Mouse (Mus musculus) neural tube, embryonic 13.5 days (tissue): ENCODE results near the gene Eif3l. TPM values are rescaled to one million over a fixed set of nuclear protein-coding genes. Genes with fewer than 3 reads are reported as not detected.

Experiments
- ATAC-seq: fragments of 200-750 bp; cut with Nextera tagmentation; 2 replicates; pipeline ENCODE4 v1.8.0; 2017; ENCODE audit warnings: low read depth, mild to moderate bottlenecking, moderate TSS enrichment, moderate library complexity
- H3K27ac ChIP-seq: fragments of 300-500 bp; sonication (generic); replicated peaks from 2 replicates; pipeline ENCODE4 v1.5.1; 2015; ENCODE audit warnings: moderate library complexity, mild to moderate bottlenecking, inconsistent platforms
- H3K27me3 ChIP-seq: fragments of 300-500 bp; sonication (generic); 2 replicates; pipeline ENCODE4 v1.6.1; 2015; ENCODE audit warnings: mild to moderate bottlenecking, inconsistent platforms
- H3K36me3 ChIP-seq: fragments of 300-500 bp; sonication (generic); 2 replicates; pipeline ENCODE4 v1.6.1; 2015; ENCODE audit warnings: mild to moderate bottlenecking, inconsistent platforms
- H3K4me1 ChIP-seq: fragments of 300-500 bp; sonication (generic); replicated peaks from 2 replicates; pipeline ENCODE4 v1.6.1; 2015; ENCODE audit warnings: inconsistent platforms
- H3K4me2 ChIP-seq: fragments of 300-500 bp; sonication (generic); 2 replicates; pipeline ENCODE4 v1.6.1; 2015; ENCODE audit warnings: inconsistent platforms, mild to moderate bottlenecking, moderate library complexity
- H3K4me3 ChIP-seq: fragments of 300-500 bp; sonication (generic); 2 replicates; pipeline ENCODE4 v1.5.1; 2015; ENCODE audit warnings: mild to moderate bottlenecking, inconsistent platforms
- H3K9ac ChIP-seq: fragments of 300-500 bp; sonication (generic); 2 replicates; pipeline ENCODE4 v1.6.1; 2015; ENCODE audit warnings: moderate library complexity, mild to moderate bottlenecking, inconsistent platforms
- H3K9me3 ChIP-seq: fragments of 300-500 bp; sonication (generic); 2 replicates; pipeline ENCODE4 v1.6.1; 2016; ENCODE audit warnings: inconsistent platforms
- WGBS: fragments of 180-500 bp; shearing (Covaris S2); methylation state at CpG from one replicate; pipeline ENCODE4 v1.1.7; 2015; 5-methylcytosine and 5-hydroxymethylcytosine counted together
- polyA plus RNA-seq: library from polyadenylated mRNA; unstranded; fragments of >200 nt; fragmentation: Nextera tagmentation; extraction: Ambion mirVana; gene quantifications from 2 replicates; pipeline ENCODE4 v1.2.1, GENCODE M21; 2015

Gene Eif3l
- polyA plus RNA-seq, 1 experiment from 2014 or later = 185 TPM

DNA sequence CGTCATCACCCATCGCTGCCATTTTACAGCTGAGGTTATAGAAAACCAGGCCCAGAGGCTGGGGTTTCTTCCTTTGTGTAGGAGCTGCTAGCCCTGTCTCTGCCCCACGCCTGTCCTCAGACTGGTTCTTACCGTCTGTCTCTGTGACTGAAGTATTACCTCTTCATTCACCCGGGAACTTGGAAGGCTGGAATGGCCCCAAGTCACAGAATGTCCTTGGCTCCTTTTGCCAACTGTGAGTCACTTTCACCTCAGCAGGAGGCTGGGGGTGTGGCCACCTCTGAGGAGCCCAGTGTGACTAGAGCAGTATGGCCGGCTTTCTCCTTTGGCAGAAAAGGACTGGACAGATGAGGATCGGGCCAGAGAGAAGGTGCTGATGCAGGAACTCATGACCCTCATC, 56.5 kb downstream of the Eif3l start:
- Histone ChIP-seq H3K27me3 (no peaks in the 10 kb centered on the region), H3K36me3 (peaks cover 79% of the 10 kb centered on the region), H3K4me2 (no peak overlapping the region), H3K4me3 (no peak overlapping the region), H3K9ac (no peak overlapping the region), H3K27ac (no peak overlapping the region), H3K9me3 (no peaks in the 10 kb centered on the region), H3K4me1 (no peaks in the 10 kb centered on the region)
- 71% methylated on average over 7 of the region's 7 CpGs for WGBS
- ATAC-seq = no peak

- ATAC-seq = no peak
- no peak overlapping the region for H3K9ac ChIP-seq
- H3K4me1 ChIP-seq = no peaks in the 10 kb centered on the region
- no peak overlapping the region for H3K27ac ChIP-seq
- no peak overlapping the region for H3K4me2 ChIP-seq
- peaks cover 62% of the 10 kb centered on the region for H3K36me3 ChIP-seq
- H3K4me3 ChIP-seq = no peak overlapping the region
- no peaks in the 10 kb centered on the region for H3K9me3 ChIP-seq
- 84% methylated on average over 6 of the region's 6 CpGs for WGBS
- H3K27me3 ChIP-seq = no peaks in the 10 kb centered on the region
Measured at GRCm38 (mm10) chr15:79133191-79133661, 58.2 kb downstream of the Eif3l start.

- H3K4me3 ChIP-seq = no peak overlapping the region
- H3K9me3 ChIP-seq = no peaks in the 10 kb centered on the region
- no peak overlapping the region for H3K4me2 ChIP-seq
- peaks cover 51% of the 10 kb centered on the region for H3K36me3 ChIP-seq
- H3K4me1 ChIP-seq = no peaks in the 10 kb centered on the region
- WGBS = 82% methylated on average over 9 of the region's 9 CpGs
- no peak for ATAC-seq
- H3K9ac ChIP-seq = no peak overlapping the region
- no peaks in the 10 kb centered on the region for H3K27me3 ChIP-seq
- H3K27ac ChIP-seq = no peak overlapping the region
Measured at GRCm38 (mm10) chr15:79134496-79135270, 59.7 kb downstream of the Eif3l start.

- Histone ChIP-seq H3K9ac (no peak overlapping the region), H3K27me3 (no peaks in the 10 kb centered on the region), H3K9me3 (no peaks in the 10 kb centered on the region), H3K4me1 (peaks cover 4% of the 10 kb centered on the region), H3K27ac (no peak overlapping the region), H3K4me3 (no peak overlapping the region), H3K4me2 (no peak overlapping the region), H3K36me3 (peaks cover 44% of the 10 kb centered on the region)
- 82% methylated on average over 9 of the region's 9 CpGs for WGBS
- ATAC-seq = no peak; the same call in 1 of the 2 replicates
Measured at GRCm38 (mm10) chr15:79135332-79135731, 60.4 kb downstream of the Eif3l start.

DNA sequence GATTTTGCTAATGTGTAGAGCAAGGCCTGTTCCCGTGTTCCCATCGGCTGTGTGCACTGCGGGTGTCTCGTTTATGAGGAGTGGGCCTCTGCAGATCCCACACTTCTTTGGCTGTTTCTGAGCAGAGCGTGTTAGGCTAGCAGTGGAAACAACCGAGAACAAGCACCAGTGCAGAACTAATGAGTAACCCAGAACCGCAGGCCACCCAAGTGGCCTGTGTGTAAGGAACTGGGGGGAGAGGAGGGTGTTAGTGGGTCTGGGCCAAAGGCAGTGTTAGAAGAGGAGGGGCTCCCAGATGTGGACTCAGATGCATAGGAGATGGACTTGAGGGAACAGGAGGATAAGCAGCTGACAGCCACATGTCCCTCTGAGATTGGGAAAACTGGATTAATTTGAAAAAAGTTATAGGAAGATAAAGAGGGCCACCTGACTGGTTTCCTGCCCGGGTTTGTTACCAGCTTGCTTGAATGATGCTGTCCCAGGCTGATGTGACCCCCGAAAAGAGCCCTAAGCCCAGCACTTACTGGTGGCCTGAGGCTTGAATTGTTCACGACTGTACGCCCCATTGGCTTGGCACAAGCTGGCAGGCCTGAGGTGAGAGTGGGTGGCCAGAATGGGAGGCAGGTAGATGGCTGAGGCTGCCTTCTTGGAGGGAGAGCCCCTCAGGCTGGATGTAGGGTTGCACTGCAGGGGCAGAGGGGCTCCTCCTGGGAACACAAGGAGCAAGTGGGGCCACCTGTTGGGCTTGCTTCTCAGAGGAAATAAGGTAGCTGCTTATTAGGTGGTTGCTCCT, 61.0 kb downstream of the Eif3l start:
- Histone ChIP-seq H3K27ac (no peak overlapping the region), H3K9me3 (no peaks in the 10 kb centered on the region), H3K9ac (no peak overlapping the region), H3K4me2 (no peak overlapping the region), H3K4me1 (peaks cover 9% of the 10 kb centered on the region), H3K36me3 (peaks cover 38% of the 10 kb centered on the region), H3K4me3 (no peak overlapping the region), H3K27me3 (no peaks in the 10 kb centered on the region)
- ATAC-seq = no peak; the same call in 1 of the 2 replicates
- 63% methylated on average over 11 of the region's 11 CpGs for WGBS

DNA sequence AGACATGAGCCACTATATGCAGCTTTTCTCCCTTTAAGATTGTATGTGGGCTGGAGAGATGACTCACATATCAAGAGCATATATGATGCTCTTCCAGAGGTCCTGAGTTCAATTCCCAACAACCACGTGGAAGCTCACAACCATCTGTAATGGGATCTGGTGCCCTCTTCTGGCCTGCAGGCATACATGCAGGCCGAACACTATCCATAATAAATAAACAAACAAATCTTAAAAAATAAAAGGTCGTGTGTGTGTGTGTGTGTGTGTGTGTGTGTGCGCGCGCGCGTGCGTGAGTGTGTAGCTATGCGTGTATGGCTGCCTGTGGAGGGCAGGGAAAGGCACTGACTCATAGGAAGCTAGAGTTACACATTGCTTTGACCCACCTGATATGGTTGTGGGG, 64.7 kb downstream of the Eif3l start:
- no peak for ATAC-seq
- Histone ChIP-seq H3K36me3 (peaks cover 11% of the 10 kb centered on the region), H3K4me3 (no peak overlapping the region), H3K27me3 (no peaks in the 10 kb centered on the region), H3K9ac (no peak overlapping the region), H3K9me3 (no peaks in the 10 kb centered on the region), H3K4me2 (no peak overlapping the region), H3K4me1 (peaks cover 26% of the 10 kb centered on the region), H3K27ac (no peak overlapping the region)
- WGBS = 64% methylated on average over 10 of the region's 10 CpGs

- Histone ChIP-seq H3K4me1 (peaks cover 26% of the 10 kb centered on the region), H3K36me3 (peaks cover 22% of the 10 kb centered on the region), H3K9me3 (no peaks in the 10 kb centered on the region), H3K4me3 (peak within 1 kb of the TSS; percentile 69), H3K27me3 (no peaks in the 10 kb centered on the region), H3K9ac (peak within 1 kb of the TSS; percentile 77), H3K27ac (no peak within 1 kb of the TSS), H3K4me2 (peak within 1 kb of the TSS; percentile 85)
- peak; percentile 91 for ATAC-seq
- under 1% methylated on average over 57 of the region's 57 CpGs for WGBS
Measured at GRCm38 (mm10) chr15:79140866-79141565, 66.0 kb downstream of the Eif3l start, which contains the start of the genes Polr2f and 1700088E04Rik. Gene Polr2f, plus strand, starts transcription at chr15:79141009. Gene 1700088E04Rik, minus strand, starts transcription at chr15:79141253.

DNA sequence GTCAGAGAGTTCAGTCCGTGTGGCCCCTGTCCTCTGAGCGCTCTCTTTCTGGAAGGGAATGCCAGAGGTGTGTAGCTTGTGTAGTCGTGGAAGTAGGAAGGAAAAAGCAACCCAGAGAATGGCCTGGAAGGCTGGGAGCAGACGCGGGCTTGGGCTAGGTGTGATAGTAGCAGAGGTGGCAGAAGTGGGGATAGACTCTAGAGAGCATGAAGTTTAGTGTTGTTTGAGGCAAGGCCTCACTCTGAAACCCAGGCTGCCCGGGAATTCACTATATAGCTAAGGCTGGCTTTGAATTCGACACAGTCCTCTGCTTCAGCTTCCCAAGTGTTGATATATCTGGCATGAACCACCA, 66.6 kb downstream of the Eif3l start:
- Histone ChIP-seq H3K9me3 (no peaks in the 10 kb centered on the region), H3K4me1 (peaks cover 26% of the 10 kb centered on the region), H3K27me3 (no peaks in the 10 kb centered on the region), H3K4me2 (peak overlapping the region; percentile 85), H3K36me3 (peaks cover 27% of the 10 kb centered on the region), H3K27ac (no peak overlapping the region), H3K9ac (peak overlapping the region; percentile 77), H3K4me3 (peak overlapping the region; percentile 69)
- WGBS = 5% methylated on average over 7 of the region's 7 CpGs
- no peak for ATAC-seq

GRCm38 (mm10) chr15:79143316-79143715, 68.3 kb downstream of the Eif3l start:
- no peak for ATAC-seq
- Histone ChIP-seq H3K4me2 (no peak overlapping the region), H3K27ac (no peak overlapping the region), H3K9me3 (no peaks in the 10 kb centered on the region), H3K4me1 (peaks cover 26% of the 10 kb centered on the region), H3K4me3 (no peak overlapping the region), H3K9ac (no peak overlapping the region), H3K36me3 (peaks cover 44% of the 10 kb centered on the region), H3K27me3 (no peaks in the 10 kb centered on the region)
- 86% methylated on average over 12 of the region's 12 CpGs for WGBS
